Mouse (Mus musculus) lung, embryonic 16.5 days (tissue): ENCODE data around the gene Zfp791. TPM values are rescaled to one million over a fixed set of nuclear protein-coding genes. Genes with fewer than 3 reads are reported as not detected.

Experiments used
- ATAC-seq: fragments of 200-750 bp; cut with Nextera tagmentation; 2 replicates; pipeline ENCODE4 v1.8.0; 2017; ENCODE audit warnings: low read depth, mild to moderate bottlenecking, moderate library complexity
- H3K27ac ChIP-seq: fragments of 300-500 bp; sonication (generic); 2 replicates; pipeline ENCODE4 v1.5.1; 2014; ENCODE audit warnings: mild to moderate bottlenecking, control low read depth, low read length
- H3K27me3 ChIP-seq: fragments of 300-500 bp; sonication (generic); 2 replicates; pipeline ENCODE4 v1.6.1; 2014; ENCODE audit warnings: low read depth, low read length, mixed read lengths; ENCODE audit not compliant: control insufficient read depth, insufficient read depth
- H3K36me3 ChIP-seq: fragments of 300-500 bp; sonication (generic); 2 replicates; pipeline ENCODE4 v1.6.1; 2014; ENCODE audit warnings: low read length; ENCODE audit not compliant: control insufficient read depth, insufficient read depth
- H3K4me1 ChIP-seq: fragments of 300-500 bp; sonication (generic); replicated peaks from 2 replicates; pipeline ENCODE4 v1.6.1; 2014; ENCODE audit warnings: low read length, mixed read lengths; ENCODE audit not compliant: control insufficient read depth, insufficient read depth
- H3K4me2 ChIP-seq: fragments of 300-500 bp; sonication (generic); 2 replicates; pipeline ENCODE4 v1.6.1; 2014; ENCODE audit warnings: low read depth, low read length, control low read depth
- H3K4me3 ChIP-seq: fragments of 300-500 bp; sonication (generic); 2 replicates; pipeline ENCODE4 v1.5.1; 2014; ENCODE audit warnings: mild to moderate bottlenecking, low read length, control low read depth
- H3K9ac ChIP-seq: fragments of 300-500 bp; sonication (generic); 2 replicates; pipeline ENCODE4 v1.6.1; 2014; ENCODE audit warnings: low read length, control low read depth
- H3K9me3 ChIP-seq: fragments of 300-500 bp; sonication (generic); 2 replicates; pipeline ENCODE4 v1.6.1; 2016; ENCODE audit warnings: low read length; ENCODE audit not compliant: control insufficient read depth
- WGBS: fragments of 180-500 bp; shearing (Covaris S2); extraction: QIAGEN DNeasy Blood & Tissue Kit; methylation state at CpG from one replicate; pipeline ENCODE4 v1.1.7; 2014; 5-methylcytosine and 5-hydroxymethylcytosine counted together
- polyA plus RNA-seq: library from polyadenylated mRNA; unstranded; fragments of >200 nt; fragmentation: Nextera tagmentation; extraction: Ambion mirVana; gene quantifications from 2 replicates; pipeline ENCODE4 v1.2.1, GENCODE M21; 2015

Gene Zfp791
- polyA plus RNA-seq, 1 experiment from 2014 or later = 3.7 TPM

- Histone ChIP-seq H3K9ac (no peak overlapping the region), H3K4me2 (no peak overlapping the region), H3K27me3 (no peaks in the 10 kb centered on the region), H3K27ac (no peak overlapping the region), H3K36me3 (peaks cover 22% of the 10 kb centered on the region), H3K4me1 (peaks cover 17% of the 10 kb centered on the region), H3K4me3 (no peak overlapping the region), H3K9me3 (no peaks in the 10 kb centered on the region)
- WGBS = 2% methylated on average over 2 of the region's 2 CpGs
- peak; percentile 46; the same call in 1 of the 2 replicates for ATAC-seq
Measured at GRCm38 (mm10) chr8:85076993-85077392, 45.9 kb downstream of the Zfp791 start.

- no peak overlapping the region for H3K9ac ChIP-seq
- H3K36me3 ChIP-seq = peaks cover 22% of the 10 kb centered on the region
- H3K4me1 ChIP-seq = peaks cover 14% of the 10 kb centered on the region
- no peak for ATAC-seq
- no peak overlapping the region for H3K4me3 ChIP-seq
- 60% methylated on average over 9 of the region's 9 CpGs for WGBS
- no peak overlapping the region for H3K4me2 ChIP-seq
- H3K9me3 ChIP-seq = no peaks in the 10 kb centered on the region
- no peak overlapping the region for H3K27ac ChIP-seq
- H3K27me3 ChIP-seq = no peaks in the 10 kb centered on the region
Measured at GRCm38 (mm10) chr8:85076001-85076400, 46.9 kb downstream of the Zfp791 start.

GRCm38 (mm10) chr8:85074617-85075016, 48.3 kb downstream of the Zfp791 start:
- Histone ChIP-seq H3K4me2 (no peak overlapping the region), H3K27me3 (no peaks in the 10 kb centered on the region), H3K36me3 (peaks cover 22% of the 10 kb centered on the region), H3K4me3 (no peak overlapping the region), H3K27ac (no peak overlapping the region), H3K9ac (no peak overlapping the region), H3K9me3 (no peaks in the 10 kb centered on the region), H3K4me1 (peaks cover 15% of the 10 kb centered on the region)
- WGBS = 94% methylated on average over 10 of the region's 10 CpGs
- no peak for ATAC-seq

GRCm38 (mm10) chr8:85074167-85074566, 48.7 kb downstream of the Zfp791 start:
- H3K9me3 ChIP-seq = no peaks in the 10 kb centered on the region
- peaks cover 22% of the 10 kb centered on the region for H3K36me3 ChIP-seq
- H3K4me1 ChIP-seq = peaks cover 12% of the 10 kb centered on the region
- no peak overlapping the region for H3K27ac ChIP-seq
- H3K9ac ChIP-seq = no peak overlapping the region
- no peaks in the 10 kb centered on the region for H3K27me3 ChIP-seq
- no peak overlapping the region for H3K4me2 ChIP-seq
- WGBS = 78% methylated on average over 10 of the region's 10 CpGs
- no peak overlapping the region for H3K4me3 ChIP-seq
- ATAC-seq = no peak

- 81% methylated on average over 15 of the region's 15 CpGs for WGBS
- H3K9me3 ChIP-seq = no peaks in the 10 kb centered on the region
- no peak overlapping the region for H3K4me3 ChIP-seq
- H3K4me2 ChIP-seq = no peak overlapping the region
- ATAC-seq = no peak
- H3K27ac ChIP-seq = no peak overlapping the region
- no peak overlapping the region for H3K9ac ChIP-seq
- peaks cover 12% of the 10 kb centered on the region for H3K4me1 ChIP-seq
- H3K27me3 ChIP-seq = no peaks in the 10 kb centered on the region
- H3K36me3 ChIP-seq = peaks cover 22% of the 10 kb centered on the region
Measured at GRCm38 (mm10) chr8:85073041-85073612, 49.8 kb downstream of the Zfp791 start.

- Histone ChIP-seq H3K27ac (peak overlapping the region; percentile 98), H3K4me1 (peaks cover 12% of the 10 kb centered on the region), H3K36me3 (peaks cover 22% of the 10 kb centered on the region), H3K9me3 (no peaks in the 10 kb centered on the region), H3K4me3 (peak overlapping the region; percentile 99), H3K9ac (peak overlapping the region; percentile 95), H3K27me3 (no peaks in the 10 kb centered on the region), H3K4me2 (peak overlapping the region; percentile 82)
- 37% methylated on average over 9 of the region's 9 CpGs for WGBS
- 0 out of 2 replicates have a peak, but pooled peaks have one; percentile 18 for ATAC-seq
Measured at GRCm38 (mm10) chr8:85072364-85072929, 50.4 kb downstream of the Zfp791 start.

- ATAC-seq = peak; percentile 95
- Histone ChIP-seq H3K4me3 (peak within 1 kb of the TSS; percentile 99), H3K4me2 (peak within 1 kb of the TSS; percentile 82), H3K9me3 (no peaks in the 10 kb centered on the region), H3K4me1 (peaks cover 12% of the 10 kb centered on the region), H3K9ac (peak within 1 kb of the TSS; percentile 95), H3K36me3 (peaks cover 21% of the 10 kb centered on the region), H3K27me3 (no peaks in the 10 kb centered on the region), H3K27ac (peak within 1 kb of the TSS; percentile 98)
- WGBS = under 1% methylated on average over 68 of the region's 68 CpGs
Measured at GRCm38 (mm10) chr8:85071514-85072281, 51.2 kb downstream of the Zfp791 start, which contains the start of gene Dhps. Gene Dhps (plus strand): TSS chr8:85071757.

- WGBS = 64% methylated on average over 5 of the region's 5 CpGs
- H3K4me3 ChIP-seq = peak overlapping the region; percentile 99
- H3K4me2 ChIP-seq = peak overlapping the region; percentile 82
- no peak for ATAC-seq
- H3K9ac ChIP-seq = peak overlapping the region; percentile 95
- peaks cover 15% of the 10 kb centered on the region for H3K36me3 ChIP-seq
- H3K27me3 ChIP-seq = no peaks in the 10 kb centered on the region
- no peaks in the 10 kb centered on the region for H3K9me3 ChIP-seq
- H3K27ac ChIP-seq = peak overlapping the region; percentile 98
- H3K4me1 ChIP-seq = peaks cover 12% of the 10 kb centered on the region
Measured at GRCm38 (mm10) chr8:85071041-85071440, 51.9 kb downstream of the Zfp791 start.

- H3K9me3 ChIP-seq = no peaks in the 10 kb centered on the region
- peaks cover 4% of the 10 kb centered on the region for H3K36me3 ChIP-seq
- peaks cover 12% of the 10 kb centered on the region for H3K4me1 ChIP-seq
- no peaks in the 10 kb centered on the region for H3K27me3 ChIP-seq
- H3K27ac ChIP-seq = no peak within 1 kb of the TSS
- ATAC-seq = no peak
- H3K4me2 ChIP-seq = no peak within 1 kb of the TSS
- no peak within 1 kb of the TSS for H3K4me3 ChIP-seq
- no peak within 1 kb of the TSS for H3K9ac ChIP-seq
Measured at GRCm38 (mm10) chr8:85067982-85068381, 54.9 kb downstream of the Zfp791 start, which contains the start of gene Gm5741. Gene Gm5741 (minus strand): TSS chr8:85067982.
